Comparison of ENCODE assay signal across 8 mouse cellular contexts in genomic region chr13:53393498-53394242, GRCm38 (mm10). TPM values are rescaled to one million over a fixed set of nuclear protein-coding genes. Genes with fewer than 3 reads are reported as not detected.
DNase-seq lines count a peak whose midpoint lies in the region; ATAC-seq lines count a peak whose summit lies in the region.

No protein-coding gene starts in this region.

- H3K4me1 ChIP-seq in limb, embryonic 11.5 days (ENCODE audit: control insufficient read depth, insufficient read depth, low read length) = peaks cover 5% of the 10 kb centered on the region; the same call in 1 of the 2 replicates
- H3K4me1 ChIP-seq in neural tube, embryonic 11.5 days (ENCODE audit: control insufficient read depth, insufficient read depth, low read length) = no peaks in the 10 kb centered on the region

- peak; percentile 78 for ATAC-seq in limb, embryonic 11.5 days (ENCODE audit: insufficient number of reproducible peaks, low FRiP score, low TSS enrichment, low read depth)
- ATAC-seq in neural tube, embryonic 11.5 days (ENCODE audit: insufficient read depth, low FRiP score, low TSS enrichment) = no peak

- WGBS in limb, embryonic 11.5 days = 20% methylated on average over 16 of the region's 16 CpGs
- WGBS in neural tube, embryonic 11.5 days = 23% methylated on average over 16 of the region's 16 CpGs

- H3K27me3 ChIP-seq in limb, embryonic 11.5 days (ENCODE audit: control insufficient read depth, insufficient read depth, low read length) = no peaks in the 10 kb centered on the region
- no peaks in the 10 kb centered on the region for H3K27me3 ChIP-seq in neural tube, embryonic 11.5 days (ENCODE audit: control insufficient read depth, insufficient read depth, low read length)

- H3K9ac ChIP-seq in limb, embryonic 11.5 days (ENCODE audit: low read length) = no peak overlapping the region
- H3K9ac ChIP-seq in neural tube, embryonic 11.5 days (ENCODE audit: low read length) = no peak overlapping the region

- no peaks in the 10 kb centered on the region for H3K36me3 ChIP-seq in limb, embryonic 11.5 days (ENCODE audit: control insufficient read depth, insufficient read depth, low read length)
- H3K36me3 ChIP-seq in neural tube, embryonic 11.5 days (ENCODE audit: control insufficient read depth, insufficient read depth, low read length) = no peaks in the 10 kb centered on the region

- no peak overlapping the region for H3K4me3 ChIP-seq in limb, embryonic 11.5 days (ENCODE audit: low read depth, low read length)
- H3K4me3 ChIP-seq in neural tube, embryonic 11.5 days (ENCODE audit: low read depth, low read length) = no peak overlapping the region

- H3K9me3 ChIP-seq in limb, embryonic 11.5 days (ENCODE audit: control insufficient read depth, low read length) = no peaks in the 10 kb centered on the region
- H3K9me3 ChIP-seq in neural tube, embryonic 11.5 days (ENCODE audit: control insufficient read depth, low read length) = no peaks in the 10 kb centered on the region

- H3K4me2 ChIP-seq in limb, embryonic 11.5 days (ENCODE audit: low read depth, severe bottlenecking) = peak overlapping the region; percentile 35
- peak overlapping the region; percentile 23; the same call in 1 of the 2 replicates for H3K4me2 ChIP-seq in neural tube, embryonic 11.5 days (ENCODE audit: low read depth)

- H3K27ac ChIP-seq in limb, embryonic 11.5 days (replicated peaks; ENCODE audit: low read depth, low read length) = peak overlapping the region; percentile 36; the same call in 1 of the 2 replicates
- H3K27ac ChIP-seq in neural tube, embryonic 11.5 days (ENCODE audit: low read depth, low read length) = no peak overlapping the region

- peak; percentile 43 for DNase-seq in ovary, postnatal 14 days (ENCODE audit: low spot score)
- DNase-seq in ovary, adult 18-20 months (ENCODE audit: low spot score) = no peak
- DNase-seq in cerebellum, postnatal 10 days = peak; percentile 70 to 81
- DNase-seq in frontal cortex, postnatal 14 days (ENCODE audit: low spot score in 2 of 2) = peak; percentile 60 to 61
- DNase-seq in kidney, adult 9 months = peak; percentile 36
- peak; percentile 82 for DNase-seq in limb, embryonic 11.5 days (ENCODE audit: low spot score)
- peak; percentile 65 for DNase-seq in neural tube, embryonic 11.5 days (ENCODE audit: low spot score)
- DNase-seq in gastrocnemius, postnatal 4 days (ENCODE audit: low spot score in 2 of 2) = no peak

RNA-seq across cellular contexts. Expression of gene Sptlc1, which starts 16.5 kb away (rescaled TPM):
- polyA plus RNA-seq in limb, embryonic 11.5 days (2014; fragmentation: Nextera tagmentation; extraction: Ambion mirVana) = 39.1 and 39.9 TPM in 2 replicates
- 38.7 and 39.3 TPM in 2 replicates for polyA plus RNA-seq in neural tube, embryonic 11.5 days (2014; fragmentation: Nextera tagmentation; extraction: Ambion mirVana)
- 10 to 100 TPM; 17.4 to 17.6 TPM for total RNA-seq in gastrocnemius, postnatal 4 days (2021)

Comparison
In these comparisons a context has a peak if more than half of its experiments do, and no peak if none do; other contexts are left out.
1. DNase-seq: peak in ovary, postnatal 14 days (single experiment), cerebellum, postnatal 10 days (2 of 2), frontal cortex, postnatal 14 days (2 of 2), kidney, adult 9 months (single experiment), limb, embryonic 11.5 days (single experiment) and neural tube, embryonic 11.5 days (single experiment); none in ovary, adult 18-20 months (single experiment) and gastrocnemius, postnatal 4 days (0 of 2).